Mouse (Mus musculus) cerebellum, postnatal 10 days (tissue): ENCODE measurements at regions not wholly inside any gene's neighbourhood (a gene's known extent, or its start where the extent isn't known, plus 50 kb on each side); places are given as distances from the start of the nearest gene placed in this dataset.

Experiments used
- DNase-seq, 2 experiments: peaks; one replicate each; pipeline ENCODE4 v3.0.0; 2021; ENCODE audit warnings: mixed read lengths in 2 of 2

- DNase-seq, result peak; percentile 54 to 70
These were observed 936.6 kb downstream of the Ndufa4 start for GRCm38 (mm10) chr6:10970587-10971138.

DNA sequence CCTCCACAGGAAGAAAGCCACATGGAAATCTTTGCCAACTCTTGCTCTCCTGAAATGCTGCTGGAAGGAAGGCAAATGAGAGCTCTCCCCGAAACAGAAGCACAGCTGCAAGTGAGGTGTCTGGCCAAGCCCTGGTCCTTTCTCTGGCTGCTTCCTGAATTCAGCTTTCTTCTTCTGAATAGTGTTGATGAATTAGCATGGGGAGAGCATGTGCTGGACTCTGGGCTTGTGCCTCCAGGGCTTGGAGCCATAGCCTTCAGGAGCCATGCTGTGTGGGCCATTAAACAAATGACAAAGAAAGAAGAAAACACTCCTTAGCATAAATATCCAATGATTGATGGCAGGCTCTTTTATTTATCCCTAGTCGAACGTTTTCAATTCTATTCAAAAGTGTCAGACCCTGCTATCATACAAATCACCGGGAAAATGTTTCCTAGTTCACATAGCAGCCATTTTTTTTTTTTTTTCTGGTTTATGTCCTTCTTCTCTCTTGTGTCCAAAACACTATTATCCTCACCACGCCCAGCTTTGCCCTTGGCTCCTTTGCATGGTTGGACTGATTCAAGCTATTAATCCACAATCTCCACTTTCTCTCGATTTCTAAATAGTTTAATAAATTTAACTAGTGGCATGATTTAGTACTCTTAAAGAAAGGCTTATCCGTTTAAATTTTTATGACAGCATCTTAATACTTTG lies 937.3 kb downstream of the Ndufa4 start:
- DNase-seq, result peak; percentile 68 to 76

DNA sequence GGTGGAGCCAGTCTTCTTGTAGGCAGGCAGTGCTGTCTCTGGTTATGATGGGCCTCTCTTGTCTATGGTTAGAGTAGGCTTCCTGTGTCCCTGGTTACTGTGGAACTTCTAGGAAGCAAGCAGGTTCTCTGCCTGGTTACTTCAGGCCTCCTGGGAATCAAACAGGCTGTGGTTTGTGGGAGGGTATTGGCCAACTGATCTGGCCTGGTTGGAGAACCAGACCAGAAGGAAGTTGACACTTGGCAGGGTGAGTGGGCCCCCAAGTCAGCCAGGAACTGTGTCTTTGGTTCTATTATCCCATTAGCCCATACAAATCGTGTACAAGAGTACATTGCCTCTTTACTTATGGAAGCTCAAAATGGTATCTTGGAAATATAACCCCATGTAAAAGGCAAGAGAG lies 963.8 kb downstream of the Ndufa4 start:
- no peak for DNase-seq

GRCm38 (mm10) chr6:10941470-10941869 lies 965.8 kb downstream of the Ndufa4 start:
- DNase-seq, result no peak
